Comparison of ENCODE assay signal across 15 mouse cellular contexts in the genomic region with DNA sequence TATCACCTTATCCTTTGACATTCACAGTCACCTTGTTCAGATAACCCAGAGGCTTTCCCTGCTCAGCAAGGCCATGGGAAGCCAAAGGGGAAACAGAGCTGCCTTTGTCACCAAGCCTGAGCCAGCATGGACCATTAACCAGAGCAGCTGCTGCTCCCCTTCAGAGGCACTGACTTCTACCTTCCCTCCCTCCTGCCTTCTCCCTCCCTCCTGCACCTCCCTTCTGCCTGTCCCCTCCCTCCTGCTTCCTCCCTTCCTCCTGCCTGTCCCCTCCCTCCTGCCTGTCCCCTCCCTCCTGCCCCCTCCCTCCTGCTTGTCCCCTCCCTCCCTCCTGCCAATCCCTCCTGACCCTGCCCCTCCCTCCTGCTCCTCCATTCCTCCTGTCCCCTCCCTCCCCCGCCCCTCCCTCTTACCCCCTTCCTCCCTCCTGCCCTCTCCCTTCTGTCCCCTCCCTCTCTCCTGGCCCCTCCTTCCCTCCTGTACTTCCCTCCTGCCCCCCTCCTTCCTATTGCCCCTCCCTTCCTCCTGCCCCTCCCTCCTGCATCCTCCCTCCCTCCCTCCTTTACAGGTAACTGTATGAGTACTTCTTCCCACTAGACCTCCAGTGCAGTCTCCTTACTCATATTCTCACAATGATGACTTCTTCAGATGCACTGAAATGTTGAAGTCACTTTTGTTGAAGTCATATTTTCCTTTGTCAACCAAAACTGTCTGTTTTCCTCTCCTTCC. TPM values are rescaled to one million over a fixed set of nuclear protein-coding genes. Genes with fewer than 3 reads are reported as not detected.
DNase-seq lines count a peak whose midpoint lies in the region; ATAC-seq lines count a peak whose summit lies in the region.
"Had no signal": no experiment of that assay in that cellular context is flagged by ENCODE, and none has a peak within 500 bp of the region (broad histone marks: within the 10 kb centered on the region; RNA-seq: fewer than 3 reads in every experiment).

No protein-coding gene starts in this region.

- intact Hi-C loops in heart, postnatal 10 days (cut with DNase I) = no loop called here

- DNase-seq in hindbrain, embryonic 10.5 days (ENCODE audit: low spot score) = peak; percentile 12
- DNase-seq in embryonic facial prominence, embryonic 10.5 days (ENCODE audit: low spot score) = peak; percentile 35
- peak; percentile 45 for DNase-seq in mesoderm, embryonic 11.5 days (ENCODE audit: low read depth, low spot score)
- DNase-seq in heart, adult 18-20 months = no peak
- no peak for DNase-seq in heart, postnatal 10 days
- DNase-seq: gastrocnemius, postnatal 25 days had no signal

- peaks cover 8% of the 10 kb centered on the region for H3K27me3 ChIP-seq in hindbrain, embryonic 10.5 days (ENCODE audit: insufficient read depth, poor library complexity, severe bottlenecking)
- no peaks in the 10 kb centered on the region for H3K27me3 ChIP-seq in hindbrain, embryonic 16.5 days (replicated peaks; ENCODE audit: control insufficient read depth, insufficient read depth, low read length)
- H3K27me3 ChIP-seq in midbrain, embryonic 13.5 days = peaks cover 7% of the 10 kb centered on the region
- 0 out of 2 replicates have a peak, but pooled peaks cover 1% of the 10 kb centered on the region for H3K27me3 ChIP-seq in midbrain, embryonic 15.5 days (replicated peaks)
- peaks cover 15% of the 10 kb centered on the region for H3K27me3 ChIP-seq in embryonic facial prominence, embryonic 10.5 days (replicated peaks; ENCODE audit: low read depth, poor library complexity, severe bottlenecking)

- 0 out of 2 replicates have a peak, but pooled peaks cover 2% of the 10 kb centered on the region for H3K9me3 ChIP-seq in hindbrain, embryonic 10.5 days
- no peaks in the 10 kb centered on the region for H3K9me3 ChIP-seq in hindbrain, embryonic 16.5 days (ENCODE audit: control insufficient read depth, low read length)
- no peaks in the 10 kb centered on the region for H3K9me3 ChIP-seq in midbrain, embryonic 13.5 days
- no peaks in the 10 kb centered on the region for H3K9me3 ChIP-seq in midbrain, embryonic 15.5 days
- 0 out of 2 replicates have a peak, but pooled peaks cover 3% of the 10 kb centered on the region for H3K9me3 ChIP-seq in embryonic facial prominence, embryonic 10.5 days
- H3K9me3 ChIP-seq: limb, embryonic 15.5 days had no signal

- no peak overlapping the region for H3K4me3 ChIP-seq in hindbrain, embryonic 10.5 days
- H3K4me3 ChIP-seq in hindbrain, embryonic 16.5 days (ENCODE audit: low read length) = no peak overlapping the region
- H3K4me3 ChIP-seq in midbrain, embryonic 13.5 days (replicated peaks) = no peak overlapping the region
- H3K4me3 ChIP-seq in midbrain, embryonic 15.5 days = no peak overlapping the region
- no peak overlapping the region for H3K4me3 ChIP-seq in embryonic facial prominence, embryonic 10.5 days
- H3K4me3 ChIP-seq: forebrain, embryonic 10.5 days; layer of hippocampus, adult 2 months; limb, embryonic 15.5 days had no signal

- 17% methylated on average over 1 of the region's 1 CpGs for WGBS in hindbrain, embryonic 10.5 days
- 25% methylated on average over 1 of the region's 1 CpGs for WGBS in hindbrain, embryonic 16.5 days
- 29% methylated on average over 1 of the region's 1 CpGs for WGBS in midbrain, embryonic 13.5 days
- WGBS in midbrain, embryonic 15.5 days = 0% methylated on average over 1 of the region's 1 CpGs
- WGBS in embryonic facial prominence, embryonic 10.5 days = 43% methylated on average over 1 of the region's 1 CpGs

- ATAC-seq in hindbrain, embryonic 16.5 days = no peak
- 0 out of 2 replicates have a peak, but pooled peaks have one; percentile 17 for ATAC-seq in midbrain, embryonic 13.5 days
- ATAC-seq in midbrain, embryonic 15.5 days (replicated peaks) = no peak

- H3K36me3 ChIP-seq in hindbrain, embryonic 10.5 days = no peaks in the 10 kb centered on the region
- no peaks in the 10 kb centered on the region for H3K36me3 ChIP-seq in hindbrain, embryonic 16.5 days (ENCODE audit: control insufficient read depth, insufficient read depth, low read length)
- no peaks in the 10 kb centered on the region for H3K36me3 ChIP-seq in midbrain, embryonic 13.5 days
- no peaks in the 10 kb centered on the region for H3K36me3 ChIP-seq in midbrain, embryonic 15.5 days (replicated peaks)
- no peaks in the 10 kb centered on the region for H3K36me3 ChIP-seq in embryonic facial prominence, embryonic 10.5 days (replicated peaks)
- H3K36me3 ChIP-seq: forebrain, embryonic 10.5 days; limb, embryonic 15.5 days had no signal

- H3K9ac ChIP-seq in hindbrain, embryonic 16.5 days (ENCODE audit: low read depth, low read length) = no peak overlapping the region
- H3K9ac ChIP-seq in midbrain, embryonic 13.5 days (replicated peaks) = no peak overlapping the region
- no peak overlapping the region for H3K9ac ChIP-seq in midbrain, embryonic 15.5 days
- H3K9ac ChIP-seq: limb, embryonic 15.5 days had no signal

- H3K4me2 ChIP-seq in hindbrain, embryonic 16.5 days (ENCODE audit: low read length) = no peak overlapping the region
- H3K4me2 ChIP-seq in midbrain, embryonic 13.5 days (replicated peaks) = no peak overlapping the region
- no peak overlapping the region for H3K4me2 ChIP-seq in midbrain, embryonic 15.5 days
- H3K4me2 ChIP-seq: limb, embryonic 15.5 days had no signal

- H3K4me1 ChIP-seq in hindbrain, embryonic 10.5 days (replicated peaks) = peaks cover 12% of the 10 kb centered on the region
- H3K4me1 ChIP-seq in hindbrain, embryonic 16.5 days (ENCODE audit: control insufficient read depth, insufficient read depth, low read depth, low read length) = no peaks in the 10 kb centered on the region
- H3K4me1 ChIP-seq in midbrain, embryonic 13.5 days (replicated peaks) = peaks cover 3% of the 10 kb centered on the region; the same call in 1 of the 2 replicates
- H3K4me1 ChIP-seq in midbrain, embryonic 15.5 days = no peaks in the 10 kb centered on the region
- peaks cover 7% of the 10 kb centered on the region for H3K4me1 ChIP-seq in embryonic facial prominence, embryonic 10.5 days
- H3K4me1 ChIP-seq: limb, embryonic 15.5 days had no signal

- H3K27ac ChIP-seq in hindbrain, embryonic 10.5 days = no peak overlapping the region
- H3K27ac ChIP-seq in hindbrain, embryonic 16.5 days (ENCODE audit: low read depth, low read length) = no peak overlapping the region
- no peak overlapping the region for H3K27ac ChIP-seq in midbrain, embryonic 13.5 days
- H3K27ac ChIP-seq in midbrain, embryonic 15.5 days = no peak overlapping the region
- H3K27ac ChIP-seq in embryonic facial prominence, embryonic 10.5 days (replicated peaks) = no peak overlapping the region
- H3K27ac ChIP-seq: forebrain, embryonic 10.5 days; layer of hippocampus, adult 2 months; limb, embryonic 15.5 days had no signal

RNA-seq across cellular contexts. Expression of a gene that starts 22.7 kb away (rescaled TPM):
- polyA plus RNA-seq in hindbrain, embryonic 10.5 days (2016; fragmentation: Nextera tagmentation; extraction: Ambion mirVana) = not detected in 2 replicates
- 0.19 TPM in 1 of 2 replicates, not detected in the other for polyA plus RNA-seq in hindbrain, embryonic 16.5 days (2015; fragmentation: Nextera tagmentation; extraction: Ambion mirVana)
- polyA plus RNA-seq in midbrain, embryonic 13.5 days (2015; fragmentation: Nextera tagmentation; extraction: Ambion mirVana) = 0.26 TPM in 1 of 2 replicates, not detected in the other
- 0.31 TPM in 1 of 2 replicates, not detected in the other for polyA plus RNA-seq in midbrain, embryonic 15.5 days (2015; fragmentation: Nextera tagmentation; extraction: Ambion mirVana)
- not detected in 2 replicates for polyA plus RNA-seq in embryonic facial prominence, embryonic 10.5 days (2016; fragmentation: Nextera tagmentation; extraction: Ambion mirVana)
- not detected for total RNA-seq in heart, adult 18-20 months (2021)
- not detected for total RNA-seq in heart, postnatal 10 days (2021)
- total RNA-seq: gastrocnemius, postnatal 25 days; heart, postnatal 25 days; layer of hippocampus, adult 2 months; megakaryocyte-erythroid progenitor cell, adult 5-6 weeks had no signal
- polyA plus RNA-seq: cortical plate, adult 2 months; forebrain, embryonic 10.5 days; limb, embryonic 15.5 days had no signal

RNA-seq across cellular contexts. Expression of a gene that starts 52.0 kb away (rescaled TPM):
- 6.6 and 8.0 TPM in 2 replicates for polyA plus RNA-seq in hindbrain, embryonic 10.5 days (2016; fragmentation: Nextera tagmentation; extraction: Ambion mirVana)
- 14.4 and 15.1 TPM in 2 replicates for polyA plus RNA-seq in hindbrain, embryonic 16.5 days (2015; fragmentation: Nextera tagmentation; extraction: Ambion mirVana)
- 15.4 and 15.7 TPM in 2 replicates for polyA plus RNA-seq in midbrain, embryonic 13.5 days (2015; fragmentation: Nextera tagmentation; extraction: Ambion mirVana)
- polyA plus RNA-seq in midbrain, embryonic 15.5 days (2015; fragmentation: Nextera tagmentation; extraction: Ambion mirVana) = 19.8 TPM in 2 replicates
- 8.2 and 8.8 TPM in 2 replicates for polyA plus RNA-seq in embryonic facial prominence, embryonic 10.5 days (2016; fragmentation: Nextera tagmentation; extraction: Ambion mirVana)
- 1 to 10 TPM; 5.9 to 7.3 TPM for total RNA-seq in heart, adult 18-20 months (2021)
- total RNA-seq in heart, postnatal 10 days (2021) = 1 to 10 TPM; 7.9 to 8.6 TPM
- total RNA-seq: megakaryocyte-erythroid progenitor cell, adult 5-6 weeks had no signal

Comparison
In these comparisons a context has a peak if more than half of its experiments do, and no peak if none do; other contexts are left out.
1. DNase-seq: peak in hindbrain, embryonic 10.5 days (single experiment), embryonic facial prominence, embryonic 10.5 days (single experiment) and mesoderm, embryonic 11.5 days (single experiment); none in heart, adult 18-20 months (0 of 2) and heart, postnatal 10 days (0 of 2).